Mouse (Mus musculus): ENCODE results near the gene Mical2.

The Mical2 gene

DNA sequence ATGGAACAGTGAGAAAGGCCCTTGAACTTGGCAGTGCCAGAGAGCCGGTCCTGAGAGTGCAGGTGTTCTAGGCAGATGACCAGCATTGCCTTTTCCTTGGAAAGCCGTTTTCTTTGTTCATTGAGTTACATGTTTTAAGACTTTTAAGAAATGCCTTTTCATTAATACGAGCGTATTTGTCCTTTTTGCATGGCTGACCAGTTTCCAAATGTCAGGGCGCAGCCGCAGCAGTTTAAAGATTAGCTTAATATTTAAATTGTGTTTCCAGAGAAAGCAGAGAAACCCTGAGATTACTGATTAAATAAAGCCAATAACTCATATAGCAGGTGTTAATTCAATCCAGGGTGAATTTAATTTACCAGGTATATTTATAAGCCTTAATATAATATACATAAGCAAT is 187.6 kb downstream of the Mical2 start:
- no peak for DNase-seq

DNA sequence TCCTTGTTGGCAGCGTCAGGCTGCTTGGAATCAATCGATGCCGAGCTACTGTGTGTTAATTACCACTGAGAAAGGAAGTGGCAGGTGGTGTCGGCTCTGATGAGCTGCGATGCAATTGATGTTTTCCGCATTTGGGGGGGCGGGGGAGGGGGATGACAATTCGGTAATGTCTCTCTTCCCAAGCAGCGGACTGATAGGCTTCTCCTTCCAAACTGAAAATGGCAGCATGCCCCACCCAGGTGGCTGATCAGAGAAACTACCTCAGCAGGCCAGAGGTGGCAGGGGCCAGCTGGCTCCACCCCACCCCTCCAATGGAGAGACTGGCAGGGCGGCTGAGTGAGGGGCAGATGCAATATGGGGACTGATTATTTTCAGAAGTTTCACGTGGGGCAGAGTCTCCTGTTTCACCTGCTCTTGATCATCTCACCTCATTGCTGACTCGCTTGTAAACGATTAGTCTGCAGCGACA is 190.4 kb downstream of the Mical2 start:
- no peak for DNase-seq

DNA sequence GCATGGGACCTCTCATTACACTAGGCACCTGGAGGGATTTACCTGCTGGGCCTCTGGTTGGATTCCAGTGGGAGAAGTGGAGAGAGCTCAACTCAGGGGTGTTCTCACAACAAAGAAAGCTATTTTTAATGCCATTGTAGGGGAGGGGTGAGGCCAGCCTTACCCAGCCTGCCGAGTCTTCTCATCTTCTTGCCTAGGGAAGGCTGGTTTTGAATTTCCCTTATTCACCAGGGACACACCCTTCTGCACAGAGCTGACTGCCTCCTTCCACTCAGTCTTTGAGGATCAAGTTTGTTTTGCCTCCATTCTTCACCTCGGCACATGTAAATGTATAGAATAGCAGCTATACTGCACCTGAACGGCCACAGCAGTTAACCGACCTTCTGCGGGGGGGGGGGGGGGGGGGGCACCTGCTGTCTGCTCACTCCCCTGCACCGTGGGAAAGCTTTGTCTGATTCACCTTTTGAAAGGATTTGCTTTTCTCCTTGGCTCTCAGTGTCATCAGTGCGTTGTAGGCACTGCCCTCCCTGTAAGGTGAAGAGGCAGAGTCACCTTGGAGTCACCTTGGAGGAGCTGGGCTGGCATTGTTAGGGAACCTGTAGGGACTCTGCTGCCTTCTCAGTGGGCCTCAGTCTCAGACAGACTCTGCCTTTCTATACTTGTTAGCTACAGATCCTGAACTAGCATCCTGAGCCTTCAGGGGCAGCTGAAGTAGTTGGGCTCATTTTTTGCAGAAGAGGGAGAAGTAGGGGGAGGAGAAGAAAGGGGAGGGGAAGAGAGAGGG is 191.3 kb downstream of the Mical2 start:
- no peak for DNase-seq

DNA sequence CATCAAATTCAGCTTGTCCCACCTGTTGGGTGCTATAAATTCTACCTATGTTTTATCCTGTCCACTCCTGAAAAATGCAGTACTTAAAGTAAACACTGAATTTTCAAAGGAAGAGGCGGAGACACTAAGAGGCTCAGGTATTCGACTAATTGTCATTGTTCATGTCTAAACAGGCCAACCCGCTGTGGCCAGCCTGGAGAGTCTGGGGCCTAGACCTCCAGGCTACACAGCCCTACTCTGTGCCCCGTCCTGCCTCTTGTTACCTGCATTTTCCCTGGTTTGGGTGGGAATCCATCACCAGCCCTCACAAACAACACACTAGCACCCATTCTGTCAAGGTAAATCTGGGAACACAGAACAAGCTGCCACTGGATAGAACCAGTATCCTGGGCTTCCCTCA is 191.9 kb downstream of the Mical2 start:
- no peak for DNase-seq

DNA sequence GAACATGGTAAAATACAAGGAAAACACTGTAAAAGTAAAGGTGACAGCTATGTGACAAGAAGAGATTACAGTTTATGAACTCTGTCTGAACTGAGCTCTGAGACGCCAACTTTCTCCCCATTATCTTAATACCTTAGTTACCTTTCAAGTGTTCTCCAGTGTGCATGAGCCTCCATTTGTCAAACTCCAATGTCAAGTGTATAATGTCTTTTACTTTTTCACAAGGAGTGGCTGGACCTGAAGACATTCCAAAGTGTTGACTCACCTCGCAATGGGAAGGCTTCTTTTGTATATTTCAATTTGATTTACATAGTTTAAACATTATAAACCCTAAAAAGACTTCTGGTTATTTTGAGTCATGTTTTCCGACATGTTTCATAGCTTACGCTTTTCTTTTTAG is 197.8 kb downstream of the Mical2 start:
- DNase-seq, result no peak

DNA sequence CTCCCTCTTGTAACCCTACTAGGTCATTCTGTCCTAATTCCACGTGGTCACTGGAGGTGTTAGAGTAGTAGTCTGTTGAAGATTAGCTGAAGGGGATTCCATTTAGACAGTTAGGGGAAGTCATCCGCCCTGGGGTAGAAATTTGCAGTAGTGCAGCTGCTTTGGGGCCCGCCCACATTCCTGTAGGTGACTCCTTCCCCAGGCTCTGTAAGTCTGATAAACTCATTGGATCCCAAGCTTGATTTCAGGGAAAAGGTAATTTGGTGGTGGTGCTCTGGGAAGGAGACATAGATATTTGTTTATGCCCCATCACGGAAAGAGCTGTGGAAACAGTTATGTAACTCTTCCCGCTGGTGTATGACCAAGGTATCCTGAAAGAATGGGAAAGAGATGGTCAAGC is 201.2 kb downstream of the Mical2 start:
- DNase-seq, result no peak

DNA sequence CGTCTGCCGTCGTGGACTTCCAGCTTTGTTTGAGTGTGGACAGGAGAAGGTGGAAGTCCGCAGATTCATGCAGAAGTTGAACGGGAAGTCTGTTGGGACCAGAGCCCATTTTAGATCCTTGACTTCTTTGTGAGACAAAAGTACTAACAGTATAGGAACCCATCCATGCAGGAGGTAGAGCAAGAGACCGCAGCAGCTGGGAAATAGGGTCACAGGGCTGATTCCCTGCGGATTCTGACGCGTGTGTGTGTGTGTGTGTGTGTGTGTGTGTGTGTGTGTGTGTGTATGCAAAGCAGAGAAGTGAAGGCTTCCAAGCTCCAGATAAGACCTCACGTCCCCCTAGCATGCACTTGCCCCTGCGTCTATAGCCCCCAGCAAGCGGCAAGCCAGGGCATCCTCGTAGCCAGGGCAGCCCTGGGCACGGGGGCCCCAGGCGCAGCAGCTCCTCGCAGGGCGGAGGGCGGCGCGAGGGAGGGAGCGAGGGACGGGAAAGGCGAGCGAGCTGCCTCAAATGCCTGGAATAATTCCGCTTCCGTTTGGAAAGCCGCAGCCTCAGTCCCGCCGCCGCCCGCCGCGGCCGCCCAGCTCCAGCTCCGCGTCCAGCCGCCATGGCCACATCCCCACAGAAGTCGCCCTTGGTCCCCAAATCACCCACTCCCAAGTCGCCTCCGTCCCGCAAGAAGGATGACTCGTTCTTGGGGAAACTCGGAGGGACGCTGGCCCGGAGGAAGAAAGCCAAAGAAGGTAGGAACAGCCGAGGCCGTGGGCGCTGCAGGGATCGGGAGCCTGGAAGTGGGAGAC is 201.9 kb downstream of the Mical2 start, which contains the start of gene Parva:
Parva (plus strand) TSS at position 149 of the 801 bp plus-strand sequence.
- DNase-seq, result peak; percentile 48

DNA sequence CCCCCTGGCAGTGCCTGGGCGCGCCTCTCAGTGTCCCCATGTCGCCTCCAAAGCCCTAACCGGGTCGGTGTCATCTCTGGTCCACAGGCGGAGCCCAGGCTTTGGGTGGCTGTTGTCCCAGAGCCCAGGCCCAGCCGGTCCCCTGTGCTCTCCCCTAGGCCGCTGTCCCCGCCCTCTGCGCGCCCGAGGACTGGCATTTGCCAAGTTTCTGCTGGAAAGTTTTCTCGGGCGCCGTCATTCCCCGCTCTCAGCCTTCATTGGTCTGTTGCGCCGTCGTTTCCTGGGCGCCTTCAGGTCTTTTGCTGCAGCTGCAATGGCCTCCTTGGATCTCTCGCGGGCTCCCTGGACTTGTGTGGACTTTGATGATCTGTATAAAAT is 202.5 kb downstream of the Mical2 start:
- peak; percentile 78 for DNase-seq

DNA sequence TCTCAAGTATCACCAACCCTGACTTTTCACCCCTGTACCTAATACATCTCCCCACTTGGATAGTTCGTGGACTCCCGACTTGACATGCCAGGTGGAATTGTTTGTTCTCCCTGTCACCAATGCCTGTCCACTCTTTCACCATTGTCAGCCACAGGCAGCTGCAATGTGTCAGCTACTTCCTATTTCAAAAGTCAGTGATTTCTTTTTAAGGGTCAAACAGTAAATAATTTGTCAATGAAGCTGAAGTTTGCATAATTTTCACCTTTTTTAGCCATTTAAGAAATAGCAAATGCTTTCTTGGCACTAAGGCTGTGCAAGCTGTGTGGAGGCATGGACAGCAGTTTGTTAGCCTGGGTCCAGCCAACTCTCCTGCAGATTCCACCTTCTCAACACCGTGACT is 214.2 kb downstream of the Mical2 start:
- DNase-seq, result no peak

DNA sequence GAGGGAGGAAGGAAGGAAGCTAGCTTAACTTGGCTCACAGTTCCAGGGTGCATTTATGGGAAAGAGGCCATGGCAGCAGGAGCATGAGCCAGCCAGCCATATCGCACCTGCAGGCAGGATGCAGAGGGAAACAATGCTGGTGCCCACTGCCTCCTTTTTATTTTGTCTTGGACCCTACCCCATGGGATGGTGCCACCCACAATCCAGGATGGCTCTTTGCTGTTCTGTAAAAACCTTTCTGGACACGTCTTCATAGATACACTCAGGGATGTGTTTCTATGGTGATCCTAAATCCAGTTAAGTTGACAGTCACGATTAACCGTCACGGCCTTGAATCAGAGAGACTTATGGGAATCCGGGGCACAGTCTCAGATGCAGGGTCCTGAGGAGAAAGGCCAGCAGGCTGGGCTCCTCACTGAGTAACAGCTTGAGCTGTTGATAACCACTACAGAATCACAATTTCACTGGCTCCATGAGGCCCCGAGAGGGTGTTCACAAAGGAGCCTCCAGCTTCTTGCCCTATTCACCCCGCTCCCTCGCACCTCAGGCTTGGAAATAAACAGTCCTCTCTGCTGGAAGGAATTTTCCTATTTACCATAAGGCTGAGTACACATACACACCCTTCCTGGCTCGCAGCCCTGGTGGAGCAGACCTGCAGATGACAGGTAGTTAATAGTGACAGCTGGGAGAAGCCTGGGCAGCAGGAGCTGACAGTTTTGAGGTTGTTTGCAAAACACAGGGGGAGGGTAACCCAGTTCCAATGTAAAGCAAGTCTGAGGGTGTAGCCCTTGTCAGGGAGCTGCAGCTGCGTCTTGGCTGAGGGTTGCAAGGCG is 218.7 kb downstream of the Mical2 start:
- DNase-seq, result no peak

DNA sequence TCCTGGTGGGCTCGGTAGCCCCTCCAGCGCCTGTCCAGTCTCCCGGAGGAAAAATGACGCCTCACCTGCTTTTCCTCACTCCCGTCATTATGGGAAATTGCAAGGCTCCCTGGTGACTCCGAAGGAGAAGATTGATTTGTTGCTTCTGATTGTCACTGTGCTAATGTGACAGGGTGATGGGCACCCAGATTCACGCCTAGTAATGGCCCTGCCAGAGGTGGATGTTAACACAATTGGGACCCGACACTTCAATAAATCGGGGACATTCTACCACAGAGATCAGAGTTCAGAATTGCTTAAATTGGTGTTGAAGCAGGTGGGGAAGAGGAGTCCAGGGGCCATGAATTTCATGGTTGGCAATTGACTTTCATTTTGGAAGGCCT is 219.3 kb downstream of the Mical2 start:
- no peak for DNase-seq

DNA sequence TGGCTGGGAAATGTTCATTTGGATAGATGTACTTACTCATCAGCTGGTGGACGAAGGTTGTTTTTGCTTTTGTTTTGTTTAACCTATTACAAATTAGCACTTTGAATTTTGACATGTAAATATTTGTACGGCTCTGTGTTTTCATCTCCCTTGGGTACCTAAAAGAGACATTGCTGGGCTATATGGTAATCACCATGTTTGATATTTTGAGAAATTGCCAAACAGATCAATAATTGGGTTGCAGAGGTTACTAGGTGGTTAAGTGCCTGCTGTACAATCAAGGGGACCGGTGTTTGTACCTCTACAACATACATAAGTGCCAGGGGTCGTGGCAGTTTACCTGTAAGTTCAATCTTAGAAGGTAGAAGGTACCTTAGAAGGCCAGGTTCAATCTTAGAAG is 220.8 kb downstream of the Mical2 start:
- no peak for DNase-seq

DNA sequence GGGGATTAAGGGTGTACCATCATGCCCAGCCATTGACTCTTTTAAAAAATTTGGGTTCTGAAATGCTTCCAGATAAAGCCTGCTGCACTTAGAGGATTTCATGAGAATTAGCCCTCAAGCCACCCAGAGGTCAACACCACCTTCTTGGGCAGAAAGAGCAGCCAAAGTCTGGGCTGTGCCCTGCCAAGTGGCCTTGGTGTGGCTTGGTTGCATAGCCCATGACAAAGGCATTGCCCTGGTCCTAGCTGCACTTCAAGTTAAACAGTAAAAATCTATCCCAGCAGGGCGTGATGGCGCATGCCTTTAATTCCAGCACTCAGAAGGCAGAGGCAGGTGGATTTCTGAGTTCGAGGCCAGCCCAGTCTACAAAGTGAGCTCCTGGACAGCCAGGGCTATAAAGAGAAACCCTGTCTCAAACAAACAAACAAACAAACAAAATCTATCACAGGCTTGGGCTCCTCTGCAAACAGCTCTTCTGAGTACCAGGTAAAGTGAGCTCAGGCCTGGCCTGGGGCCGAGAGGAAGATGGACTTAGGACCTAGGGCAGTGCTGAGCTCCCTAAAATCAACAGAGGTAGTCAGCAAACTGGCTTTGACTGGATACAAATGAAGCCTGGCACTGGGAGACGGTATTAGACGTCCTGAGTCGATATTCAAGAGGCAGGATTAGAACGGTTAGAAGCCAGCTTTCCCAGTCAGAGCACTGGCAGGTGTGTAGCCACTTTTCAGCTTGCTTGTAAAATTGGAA is 224.5 kb downstream of the Mical2 start:
- no peak for DNase-seq

DNA sequence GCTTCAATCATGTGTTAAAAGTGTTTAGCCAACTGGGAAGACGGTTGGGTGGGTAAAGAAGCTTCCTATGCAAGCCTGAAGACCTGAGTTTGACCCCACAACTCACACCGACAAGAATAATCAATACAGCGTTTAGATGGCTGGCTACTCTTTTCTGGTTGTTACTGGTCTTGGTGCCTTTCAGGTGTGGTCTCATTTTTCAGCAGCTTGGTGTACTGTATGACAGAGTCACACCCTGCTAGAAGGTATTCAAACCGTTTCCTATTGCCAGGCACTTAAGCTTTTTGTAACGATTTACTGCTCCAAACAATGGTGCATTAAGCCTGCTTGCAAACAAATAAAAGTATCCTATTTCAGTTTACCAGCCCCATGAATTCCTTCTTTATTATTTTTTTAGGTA is 226.8 kb downstream of the Mical2 start:
- DNase-seq, result no peak

DNA sequence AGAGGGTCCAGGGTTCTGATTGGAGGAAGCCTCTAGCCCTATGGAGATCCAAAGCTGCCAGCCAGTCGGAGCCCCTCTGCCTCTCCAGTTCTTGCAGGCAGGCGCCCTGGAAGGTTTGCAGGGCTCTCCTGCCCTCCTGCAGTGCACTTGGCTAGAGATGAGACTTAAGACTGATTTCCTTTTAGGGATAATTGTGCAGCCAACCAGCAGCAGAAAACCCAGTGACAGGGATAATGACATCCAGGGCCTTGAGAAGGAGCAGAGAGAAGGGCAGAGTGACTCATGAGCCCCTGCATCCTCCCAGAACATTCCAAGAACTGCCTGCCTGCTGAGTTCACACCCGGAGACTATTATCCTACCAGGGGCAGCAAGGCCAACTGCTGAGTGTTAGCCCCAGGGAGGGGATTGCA is 228.2 kb downstream of the Mical2 start:
- DNase-seq, result no peak

DNA sequence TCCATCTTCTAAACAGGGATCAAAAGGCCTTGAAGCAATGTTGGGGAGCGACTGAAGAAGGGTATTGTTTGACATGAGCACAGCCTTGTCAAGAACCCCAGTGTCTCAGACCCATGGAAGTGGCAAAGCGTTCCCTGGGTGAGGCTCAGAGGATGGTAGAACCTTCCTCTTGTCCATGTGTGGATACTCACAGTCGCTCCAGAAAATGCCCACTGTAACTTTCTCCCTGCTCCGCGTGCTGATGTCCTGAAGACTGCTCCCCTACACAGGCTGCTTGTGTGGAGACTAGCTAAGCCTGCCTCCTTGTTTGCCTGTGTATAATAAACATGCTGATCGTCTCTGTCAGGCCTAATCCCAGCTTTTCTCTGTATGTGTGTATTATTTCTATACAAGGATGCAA is 228.7 kb downstream of the Mical2 start:
- no peak for DNase-seq

DNA sequence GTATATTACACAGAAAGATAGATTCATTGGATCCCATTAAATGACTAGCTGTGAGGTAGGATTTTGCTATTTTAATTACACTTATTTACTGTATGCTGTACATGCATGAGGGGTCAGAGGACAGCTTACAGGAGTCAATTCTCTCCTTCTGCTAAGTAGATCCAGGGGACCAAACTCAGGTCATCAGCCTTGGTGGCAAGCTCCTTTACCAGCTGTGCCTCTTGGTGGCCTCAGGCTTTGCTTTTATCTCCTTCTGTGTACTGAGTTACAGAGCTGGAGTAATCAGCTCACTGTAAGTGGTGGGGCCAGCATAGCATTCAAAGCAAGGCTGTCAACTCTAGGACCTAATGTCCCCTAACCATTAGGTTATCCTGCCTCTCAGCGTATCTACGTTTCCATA is 229.3 kb downstream of the Mical2 start:
- no peak for DNase-seq

DNA sequence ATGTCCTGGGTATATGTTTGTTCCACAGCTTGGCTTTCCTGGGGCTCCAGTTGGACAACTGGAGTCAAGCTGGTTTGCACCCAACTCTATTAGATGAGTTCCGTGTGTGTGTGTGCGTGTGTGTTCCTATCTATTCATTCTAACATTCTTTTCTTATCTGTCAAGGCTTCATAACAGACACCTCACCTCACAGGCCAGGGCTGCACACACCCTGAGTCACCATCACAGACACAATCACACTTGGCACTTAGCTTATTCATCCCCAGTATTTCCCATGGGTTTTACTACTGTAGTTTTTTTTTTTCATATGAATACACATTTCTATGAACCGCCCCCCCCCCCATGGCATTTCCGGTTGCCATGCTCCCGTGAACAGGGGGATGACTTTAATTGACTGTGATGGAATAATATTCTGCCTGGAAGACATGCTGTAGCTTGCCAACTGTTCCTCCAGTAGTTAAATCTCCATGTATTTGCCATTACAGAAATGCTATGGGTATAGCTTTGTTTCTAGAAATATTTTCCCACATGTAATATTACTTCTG is 230.0 kb downstream of the Mical2 start:
- no peak for DNase-seq

DNA sequence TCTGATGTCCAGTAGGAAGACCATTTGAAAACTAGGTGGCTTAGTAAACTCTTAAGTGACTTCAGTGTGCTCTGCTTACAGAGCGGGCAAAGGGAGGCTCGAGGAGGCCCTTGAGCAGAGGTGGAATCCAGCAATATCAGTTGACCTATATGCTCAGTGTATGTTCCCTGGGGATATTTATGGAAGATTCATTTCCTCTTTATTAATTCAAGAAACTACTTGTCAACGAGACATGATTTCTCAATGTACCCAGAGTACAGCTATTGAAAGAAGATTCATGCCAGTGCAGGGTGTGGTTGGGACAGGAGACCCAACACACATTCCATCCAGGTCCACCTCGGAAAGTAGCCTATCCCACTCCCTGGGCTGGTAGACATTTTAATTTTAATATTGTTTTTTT is 231.7 kb downstream of the Mical2 start:
- no peak for DNase-seq

DNA sequence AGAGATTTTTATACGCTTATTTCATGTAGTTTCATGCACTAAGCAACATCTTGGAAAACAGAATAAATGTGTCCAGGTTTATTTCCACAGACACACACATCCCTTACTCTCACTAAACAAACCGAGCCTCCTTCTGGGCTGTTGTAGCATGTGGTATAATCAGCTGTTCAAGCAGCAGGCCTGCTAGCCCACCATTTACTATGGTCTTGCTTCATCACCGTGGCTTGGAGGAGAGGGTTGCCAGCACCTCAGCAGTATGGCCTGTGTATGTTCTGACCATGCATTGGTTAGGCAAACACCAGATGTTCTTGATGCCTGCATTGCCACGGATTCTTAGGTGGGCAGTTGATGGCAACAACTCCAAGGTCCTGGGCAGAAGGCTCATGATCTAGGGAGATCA is 232.3 kb downstream of the Mical2 start:
- DNase-seq, result no peak

DNA sequence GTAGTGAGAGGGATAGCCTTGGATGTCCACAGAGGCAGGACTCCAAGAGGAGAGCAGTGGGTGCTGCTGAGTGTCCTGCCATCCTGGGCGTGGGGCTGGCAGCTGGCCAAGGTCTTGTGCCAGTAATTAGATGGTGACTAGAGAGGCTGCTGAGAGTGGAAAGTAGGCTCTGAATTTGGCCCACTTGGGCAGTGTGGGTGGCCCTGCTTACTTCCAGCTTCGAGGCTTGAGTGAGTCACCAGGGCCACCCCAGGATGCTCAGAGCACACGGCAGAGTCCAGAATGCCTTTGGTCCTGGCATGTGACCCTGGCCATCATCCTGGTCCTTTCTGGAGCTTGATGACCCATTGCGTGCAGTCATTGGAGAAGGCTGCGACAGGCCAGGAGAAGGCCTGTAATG is 232.8 kb downstream of the Mical2 start:
- peak; percentile 20 for DNase-seq
